Mouse (Mus musculus) neural tube, embryonic 14.5 days (tissue): ENCODE measurements around the gene Snn. TPM values are rescaled to one million over a fixed set of nuclear protein-coding genes. Genes with fewer than 3 reads are reported as not detected.

Experiments used
- ATAC-seq: fragments of 200-750 bp; cut with Nextera tagmentation; 2 replicates; pipeline ENCODE4 v1.8.0; 2017; ENCODE audit warnings: low read depth, mild to moderate bottlenecking, moderate TSS enrichment, moderate library complexity
- H3K27ac ChIP-seq: fragments of 300-500 bp; sonication (generic); 2 replicates; pipeline ENCODE4 v1.5.1; 2014; ENCODE audit warnings: low read depth, mild to moderate bottlenecking, control low read depth, low read length, moderate library complexity, mixed read lengths
- H3K27me3 ChIP-seq: fragments of 300-500 bp; sonication (generic); 2 replicates; pipeline ENCODE4 v1.6.1; 2014; ENCODE audit warnings: low read length; ENCODE audit not compliant: control insufficient read depth, insufficient read depth
- H3K36me3 ChIP-seq: fragments of 300-500 bp; sonication (generic); 2 replicates; pipeline ENCODE4 v1.6.1; 2014; ENCODE audit warnings: low read length, mixed read lengths; ENCODE audit not compliant: control insufficient read depth, insufficient read depth
- H3K4me1 ChIP-seq: fragments of 300-500 bp; sonication (generic); 2 replicates; pipeline ENCODE4 v1.6.1; 2014; ENCODE audit warnings: low read length; ENCODE audit not compliant: control insufficient read depth, insufficient read depth
- H3K4me2 ChIP-seq: fragments of 300-500 bp; sonication (generic); 2 replicates; pipeline ENCODE4 v1.6.1; 2014; ENCODE audit warnings: mild to moderate bottlenecking, low read depth, low read length, control low read depth
- H3K4me3 ChIP-seq: fragments of 300-500 bp; sonication (generic); 2 replicates; pipeline ENCODE4 v1.5.1; 2014; ENCODE audit warnings: low read depth, low read length, control low read depth, mixed read lengths
- H3K9ac ChIP-seq: fragments of 300-500 bp; sonication (generic); replicated peaks from 2 replicates; pipeline ENCODE4 v1.6.1; 2014; ENCODE audit warnings: low read depth, mild to moderate bottlenecking, control low read depth, low read length, mixed read lengths
- H3K9me3 ChIP-seq: fragments of 300-500 bp; sonication (generic); 2 replicates; pipeline ENCODE4 v1.6.1; 2016; ENCODE audit warnings: low read length; ENCODE audit not compliant: control insufficient read depth
- WGBS: fragments of 180-500 bp; shearing (Covaris S2); extraction: QIAGEN DNeasy Blood & Tissue Kit; methylation state at CpG from one replicate; pipeline ENCODE4 v1.1.7; 2014; 5-methylcytosine and 5-hydroxymethylcytosine counted together
- polyA plus RNA-seq: library from polyadenylated mRNA; unstranded; fragments of >200 nt; fragmentation: Nextera tagmentation; extraction: Ambion mirVana; gene quantifications from 2 replicates; pipeline ENCODE4 v1.2.1, GENCODE M21; 2014

Gene Snn
- polyA plus RNA-seq, 1 experiment from 2014 or later, result 133 TPM

DNA sequence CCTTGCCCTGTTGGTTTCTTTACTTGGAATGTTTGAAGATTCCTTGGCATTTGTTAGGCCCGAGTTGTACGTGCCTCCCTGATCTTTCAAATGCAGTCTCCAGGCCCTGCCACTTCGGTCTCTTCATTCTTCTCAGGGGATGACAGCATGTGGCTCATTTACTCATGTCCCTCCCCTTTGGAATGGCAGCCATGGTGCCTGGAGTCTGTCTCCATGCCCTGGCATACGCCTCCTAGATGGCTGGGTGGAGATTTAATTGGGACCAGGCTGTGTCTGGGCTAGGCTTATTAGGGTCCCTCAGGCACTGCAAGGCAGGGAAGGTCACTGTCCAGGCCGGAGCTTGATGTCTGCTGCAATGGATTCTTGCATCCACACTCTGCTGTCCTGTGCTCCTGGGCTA is 4.8 kb upstream of the Snn start:
- Histone ChIP-seq H3K36me3 (no peaks in the 10 kb centered on the region), H3K9me3 (no peaks in the 10 kb centered on the region), H3K4me1 (no peaks in the 10 kb centered on the region), H3K9ac (no peak overlapping the region), H3K27ac (no peak overlapping the region; the same call in 1 of the 2 replicates), H3K4me3 (no peak overlapping the region), H3K4me2 (no peak overlapping the region), H3K27me3 (no peaks in the 10 kb centered on the region)
- WGBS, result 79% methylated on average over 5 of the region's 5 CpGs
- no peak for ATAC-seq

GRCm38 (mm10) chr16:11062794-11063721 is 2.3 kb downstream of the Snn start:
- Histone ChIP-seq H3K4me1 (peaks cover 25% of the 10 kb centered on the region), H3K4me3 (no peak overlapping the region), H3K36me3 (no peaks in the 10 kb centered on the region), H3K4me2 (no peak overlapping the region), H3K9me3 (no peaks in the 10 kb centered on the region), H3K27me3 (no peaks in the 10 kb centered on the region), H3K9ac (0 out of 2 replicates have a peak overlapping the region, but pooled peaks have one; percentile 28), H3K27ac (peak overlapping the region; percentile 73)
- WGBS, result 19% methylated on average over 13 of the region's 13 CpGs
- no peak for ATAC-seq

DNA sequence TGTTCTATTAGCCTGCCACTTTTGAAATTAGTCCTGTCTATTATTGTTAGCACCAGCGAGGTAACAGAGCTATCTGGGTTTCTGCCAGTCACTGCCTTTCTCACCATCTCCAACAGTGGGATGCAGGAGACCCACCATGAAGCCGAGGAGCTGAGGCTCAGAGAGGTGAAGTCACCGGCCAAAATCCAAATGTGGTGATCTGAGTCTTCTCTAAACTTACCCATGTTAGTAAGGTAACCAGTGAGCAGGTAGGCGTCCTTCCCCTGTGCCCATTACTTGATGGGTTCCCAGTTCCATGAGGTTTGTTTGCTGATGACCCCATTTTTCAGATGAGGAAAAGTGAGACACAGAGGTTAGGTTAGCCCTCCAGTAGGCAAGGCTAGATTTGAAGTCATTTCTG is 3.6 kb downstream of the Snn start:
- Histone ChIP-seq H3K4me3 (no peak overlapping the region), H3K4me1 (peaks cover 38% of the 10 kb centered on the region), H3K27ac (no peak overlapping the region), H3K9me3 (no peaks in the 10 kb centered on the region), H3K9ac (no peak overlapping the region), H3K36me3 (no peaks in the 10 kb centered on the region), H3K4me2 (no peak overlapping the region), H3K27me3 (no peaks in the 10 kb centered on the region)
- 90% methylated on average over 4 of the region's 4 CpGs for WGBS
- ATAC-seq, result no peak

- ATAC-seq, result no peak
- no peak overlapping the region for H3K27ac ChIP-seq
- H3K4me1 ChIP-seq, result peaks cover 42% of the 10 kb centered on the region
Measured at GRCm38 (mm10) chr16:11064742-11065141, 4.0 kb downstream of the Snn start.

DNA sequence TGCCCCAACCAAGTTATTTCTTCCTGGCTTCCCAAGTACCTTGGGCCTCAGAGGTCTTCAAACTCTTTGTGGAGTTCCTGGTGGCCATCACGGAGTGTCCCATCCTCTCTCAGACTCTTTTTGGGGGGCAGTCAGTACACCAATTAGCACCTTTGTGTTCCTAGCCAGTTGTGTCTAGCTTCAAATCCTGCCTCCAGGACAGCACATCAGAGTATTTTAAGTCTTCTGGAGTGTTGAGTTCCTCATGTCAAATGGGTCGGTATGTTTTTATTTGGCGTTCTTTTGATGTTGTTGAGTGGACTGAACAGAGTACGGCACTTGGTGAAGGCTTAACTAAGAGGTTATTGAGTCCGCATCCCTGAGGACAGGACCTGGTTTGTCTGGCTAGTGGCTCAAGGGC is 4.7 kb downstream of the Snn start:
- H3K4me1 ChIP-seq, result peaks cover 46% of the 10 kb centered on the region
- no peaks in the 10 kb centered on the region for H3K36me3 ChIP-seq
- peak; percentile 10; the same call in 1 of the 2 replicates for ATAC-seq
- H3K9me3 ChIP-seq, result no peaks in the 10 kb centered on the region
- H3K4me3 ChIP-seq, result peak overlapping the region; percentile 88
- peak overlapping the region; percentile 99; the same call in 1 of the 2 replicates for H3K27ac ChIP-seq
- WGBS, result 66% methylated on average over 5 of the region's 5 CpGs
- H3K9ac ChIP-seq, result peak overlapping the region; percentile 96
- H3K4me2 ChIP-seq, result peak overlapping the region; percentile 64
- H3K27me3 ChIP-seq, result no peaks in the 10 kb centered on the region

More at GRCm38 (mm10) chr16:11064742-11065141, 4.0 kb downstream of the Snn start:
- H3K4me2 ChIP-seq, result 0 out of 2 replicates have a peak overlapping the region, but pooled peaks have one; percentile 64
- no peak overlapping the region for H3K9ac ChIP-seq
- H3K4me3 ChIP-seq, result no peak overlapping the region
- H3K36me3 ChIP-seq, result no peaks in the 10 kb centered on the region
- 88% methylated on average over 6 of the region's 6 CpGs for WGBS
- H3K27me3 ChIP-seq, result no peaks in the 10 kb centered on the region
- no peaks in the 10 kb centered on the region for H3K9me3 ChIP-seq

- Histone ChIP-seq H3K9ac (peak within 1 kb of the TSS; percentile 96), H3K4me3 (peak within 1 kb of the TSS; percentile 88), H3K27me3 (no peaks in the 10 kb centered on the region), H3K27ac (peak within 1 kb of the TSS; percentile 99), H3K4me1 (peaks cover 46% of the 10 kb centered on the region), H3K9me3 (no peaks in the 10 kb centered on the region), H3K4me2 (peak within 1 kb of the TSS; percentile 64), H3K36me3 (no peaks in the 10 kb centered on the region)
- WGBS, result under 1% methylated on average over 76 of the region's 78 CpGs
- ATAC-seq, result peak; percentile 97
Measured at GRCm38 (mm10) chr16:11066029-11066832, 5.5 kb downstream of the Snn start, which contains the start of gene Litaf. Litaf (minus strand) TSS chr16:11066157.

- WGBS, result under 1% methylated on average over 22 of the region's 22 CpGs
- H3K27ac ChIP-seq, result peak overlapping the region; percentile 99
- H3K4me2 ChIP-seq, result peak overlapping the region; percentile 64
- no peaks in the 10 kb centered on the region for H3K36me3 ChIP-seq
- H3K9ac ChIP-seq, result peak overlapping the region; percentile 96
- no peaks in the 10 kb centered on the region for H3K9me3 ChIP-seq
- ATAC-seq, result peak; percentile 52
- peak overlapping the region; percentile 88 for H3K4me3 ChIP-seq
- H3K27me3 ChIP-seq, result no peaks in the 10 kb centered on the region
- peaks cover 47% of the 10 kb centered on the region for H3K4me1 ChIP-seq
Measured at GRCm38 (mm10) chr16:11066833-11067191, 6.1 kb downstream of the Snn start.

GRCm38 (mm10) chr16:11068666-11069065 is 7.9 kb downstream of the Snn start:
- H3K27ac ChIP-seq, result no peak overlapping the region
- 95% methylated on average over 3 of the region's 3 CpGs for WGBS
- peaks cover 16% of the 10 kb centered on the region for H3K36me3 ChIP-seq
- no peak overlapping the region for H3K9ac ChIP-seq
- H3K27me3 ChIP-seq, result no peaks in the 10 kb centered on the region
- peaks cover 41% of the 10 kb centered on the region for H3K4me1 ChIP-seq
- H3K9me3 ChIP-seq, result no peaks in the 10 kb centered on the region
- no peak for ATAC-seq
- H3K4me2 ChIP-seq, result peak overlapping the region; percentile 64; the same call in 1 of the 2 replicates
- H3K4me3 ChIP-seq, result no peak overlapping the region
